Mouse (Mus musculus) urinary bladder, postnatal 4 days (tissue): ENCODE results near the gene Slc7a10.

Experiments
- DNase-seq, 2 experiments: peaks; one replicate each; pipeline ENCODE4 v3.0.0; 2021 to 2022; ENCODE audit warnings: low spot score in 2 of 2

The Slc7a10 gene

DNA sequence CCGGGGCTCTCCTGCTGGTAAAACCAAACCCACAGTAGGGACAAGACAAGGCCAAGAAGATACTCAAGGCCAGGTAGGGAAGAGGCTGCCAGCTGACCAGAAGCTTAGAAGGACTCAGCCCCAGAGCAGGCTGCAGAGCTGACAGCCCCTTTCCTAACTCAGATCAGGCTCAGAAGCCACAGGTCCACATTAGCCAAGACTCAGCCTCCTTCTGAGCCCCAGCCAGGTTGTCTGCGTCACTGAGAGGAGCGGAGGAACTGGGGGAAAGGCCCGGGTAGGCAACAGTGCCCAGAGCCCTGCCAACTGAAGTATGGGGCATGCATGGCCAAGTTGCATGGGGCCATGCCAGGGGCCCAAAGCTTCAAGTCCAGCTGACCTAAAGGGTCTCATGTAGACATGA is 13.7 kb upstream of the Slc7a10 start:
- no peak for DNase-seq

DNA sequence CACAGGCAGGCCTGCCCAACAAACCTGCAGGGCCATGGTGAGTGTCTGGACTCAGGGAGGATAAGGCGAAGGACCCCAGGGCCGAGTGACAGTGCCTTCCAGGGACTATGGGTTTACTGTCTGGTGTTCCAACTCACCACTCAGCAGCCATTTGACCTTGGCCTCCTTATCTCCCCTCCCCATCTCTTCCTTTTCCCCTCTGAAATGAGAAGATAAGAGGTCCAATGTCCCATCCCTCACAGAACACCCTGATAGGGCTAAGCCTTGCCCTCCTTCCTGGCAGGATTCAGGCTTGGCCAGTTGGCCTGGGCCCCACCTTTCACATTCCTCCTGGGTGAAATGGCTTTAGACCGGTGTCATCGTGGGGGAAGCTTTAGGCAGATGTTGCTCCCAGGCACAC is 10.7 kb upstream of the Slc7a10 start:
- DNase-seq = no peak

- DNase-seq = no peak
Measured at GRCm38 (mm10) chr7:35176412-35177381, 9.5 kb upstream of the Slc7a10 start.

GRCm38 (mm10) chr7:35184833-35185724 is 1.1 kb upstream of the Slc7a10 start:
- no peak for DNase-seq

GRCm38 (mm10) chr7:35189699-35190098 is 3.5 kb downstream of the Slc7a10 start:
- no peak for DNase-seq

DNA sequence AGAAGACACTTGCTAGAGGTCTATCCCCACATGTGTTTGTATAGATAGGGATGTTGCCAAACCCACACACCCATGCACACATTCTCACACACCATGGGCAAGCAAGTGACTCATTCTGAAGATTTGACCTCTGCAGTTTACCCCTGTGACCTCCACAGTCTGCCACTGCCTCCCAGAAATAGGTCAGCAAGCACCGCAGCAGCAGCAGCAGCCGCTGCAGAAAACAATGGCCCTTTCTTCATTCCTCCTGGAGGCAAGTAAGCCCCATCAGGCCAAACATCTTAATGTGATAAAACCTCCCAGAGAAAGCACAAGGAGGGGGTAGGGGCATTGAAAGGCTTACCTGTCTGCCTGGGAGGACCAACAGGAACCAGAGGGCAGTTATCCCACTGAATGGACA is 5.1 kb downstream of the Slc7a10 start:
- no peak for DNase-seq

DNA sequence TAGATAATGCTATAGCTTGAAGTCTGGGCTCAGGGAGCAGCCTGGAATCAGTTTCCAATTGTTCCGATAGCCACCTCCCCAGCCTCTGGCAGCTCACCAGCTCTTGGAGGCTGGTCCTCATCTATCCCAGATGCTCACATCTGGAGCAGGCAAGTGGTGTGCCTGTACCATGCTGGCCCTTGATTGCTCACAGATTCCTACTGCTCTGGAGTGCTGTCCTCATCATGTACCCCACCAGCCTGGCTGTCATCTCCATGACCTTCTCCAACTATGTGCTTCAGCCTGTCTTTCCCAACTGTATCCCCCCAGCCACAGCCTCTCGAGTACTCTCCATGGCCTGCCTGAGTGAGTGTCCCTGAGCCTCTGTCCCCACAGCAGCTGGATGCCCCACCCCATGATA is 10.8 kb downstream of the Slc7a10 start:
- DNase-seq = no peak

DNA sequence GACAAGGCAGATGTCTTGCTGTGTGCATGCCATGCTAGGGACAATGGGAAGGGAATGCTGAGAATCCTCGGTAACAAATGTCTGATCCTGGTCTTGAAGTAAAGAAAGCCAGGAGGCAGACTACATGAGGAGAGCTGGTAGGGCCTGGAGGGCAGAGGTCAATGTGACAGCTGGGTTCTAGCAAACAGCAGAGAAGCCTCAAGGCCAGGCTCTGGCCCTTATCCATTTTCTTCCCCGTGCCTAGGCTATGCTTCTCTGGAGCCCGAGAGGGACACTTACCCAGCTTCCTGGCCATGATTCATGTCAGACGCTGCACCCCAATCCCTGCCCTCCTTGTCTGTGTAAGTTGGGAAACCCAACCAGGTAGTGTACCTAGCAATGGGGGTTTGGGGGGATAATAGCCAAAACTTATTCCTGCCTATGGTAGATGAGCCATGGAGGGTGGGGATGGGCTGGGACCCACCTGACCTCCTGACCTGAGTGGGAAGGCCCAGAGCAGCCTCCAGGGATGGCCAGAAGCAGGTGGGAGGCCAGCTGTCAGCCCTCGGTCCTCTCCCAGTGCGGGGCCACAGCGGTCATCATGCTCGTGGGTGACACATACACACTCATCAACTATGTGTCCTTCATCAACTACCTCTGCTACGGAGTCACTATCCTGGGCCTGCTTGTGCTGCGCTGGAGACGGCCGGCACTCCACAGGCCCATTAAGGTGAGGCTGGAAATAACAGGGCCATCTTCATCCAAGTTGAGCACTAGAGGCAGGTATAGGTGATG is 13.0 kb downstream of the Slc7a10 start:
- DNase-seq = no peak

GRCm38 (mm10) chr7:35199755-35200154 is 13.6 kb downstream of the Slc7a10 start:
- no peak for DNase-seq

GRCm38 (mm10) chr7:35211791-35212190 is 25.6 kb downstream of the Slc7a10 start:
- DNase-seq = no peak

GRCm38 (mm10) chr7:35214442-35215222 is 28.4 kb downstream of the Slc7a10 start:
- DNase-seq = peak in 1 of 2 experiments; percentile 17

DNA sequence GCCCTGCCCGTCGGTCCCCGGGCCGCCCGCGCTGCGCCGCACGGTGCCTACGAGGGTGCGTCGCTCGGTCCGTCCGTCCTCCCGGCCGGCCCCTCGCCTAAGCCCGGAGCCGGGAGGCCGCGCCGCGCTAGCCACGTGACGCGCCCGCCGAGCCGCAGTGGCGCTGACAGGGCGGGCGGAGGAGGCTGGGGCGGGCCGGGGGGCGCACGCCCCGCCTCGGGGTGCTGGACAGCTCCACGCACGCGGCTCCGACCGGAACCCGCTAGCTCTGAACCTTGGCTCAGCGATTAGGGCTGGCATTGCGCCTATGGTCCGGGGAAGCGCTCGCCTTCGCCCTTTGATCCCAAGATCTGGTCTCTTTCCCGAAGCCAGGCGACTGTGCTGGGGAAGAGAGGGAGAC is 29.0 kb downstream of the Slc7a10 start, which contains the start of gene Lrp3:
Gene Lrp3 (minus strand): TSS at position 274 of the 400 bp plus-strand sequence.
- DNase-seq = peak; percentile 73 to 79

- no peak for DNase-seq
Measured at GRCm38 (mm10) chr7:35215731-35216130, 29.5 kb downstream of the Slc7a10 start.

GRCm38 (mm10) chr7:35220694-35221365 is 34.6 kb downstream of the Slc7a10 start:
- DNase-seq = no peak

- no peak for DNase-seq
Measured at GRCm38 (mm10) chr7:35230333-35230732, 44.1 kb downstream of the Slc7a10 start.

DNA sequence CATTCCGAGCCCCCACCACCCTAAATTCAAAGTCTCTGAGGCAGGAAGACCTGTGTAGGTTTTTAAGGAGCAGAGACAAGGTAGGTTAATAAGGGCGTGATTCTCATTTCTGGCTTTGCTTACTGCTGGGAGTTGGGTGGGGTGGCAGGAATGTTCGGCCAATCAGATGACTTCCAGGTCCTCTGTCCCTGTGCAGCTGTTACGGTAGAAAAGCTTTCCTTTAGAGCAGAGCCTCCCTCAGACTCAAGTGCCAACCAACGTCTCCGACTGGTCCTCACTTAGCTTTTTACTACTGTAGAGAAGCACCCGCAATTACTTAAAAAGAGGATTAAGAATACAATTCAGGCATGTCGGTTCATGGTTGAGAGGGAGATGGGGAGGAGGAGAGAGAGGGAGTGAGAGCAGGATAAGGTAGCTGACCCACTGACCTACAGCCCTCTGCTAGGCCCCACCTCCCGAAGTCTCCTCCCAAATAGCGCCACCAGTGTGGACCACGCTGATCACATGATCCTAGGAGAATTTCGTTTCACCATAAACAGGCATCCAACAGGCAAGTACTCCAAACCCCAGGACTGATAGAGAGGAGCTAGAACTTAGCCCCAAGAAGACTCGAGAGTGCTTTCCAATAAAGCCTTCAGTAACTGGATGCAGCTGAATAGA is 46.7 kb downstream of the Slc7a10 start:
- no peak for DNase-seq

- no peak for DNase-seq
Measured at GRCm38 (mm10) chr7:35233861-35234260, 47.7 kb downstream of the Slc7a10 start.

- DNase-seq = peak; percentile 95 to 98
Measured at GRCm38 (mm10) chr7:35234361-35235245, 48.4 kb downstream of the Slc7a10 start.

DNA sequence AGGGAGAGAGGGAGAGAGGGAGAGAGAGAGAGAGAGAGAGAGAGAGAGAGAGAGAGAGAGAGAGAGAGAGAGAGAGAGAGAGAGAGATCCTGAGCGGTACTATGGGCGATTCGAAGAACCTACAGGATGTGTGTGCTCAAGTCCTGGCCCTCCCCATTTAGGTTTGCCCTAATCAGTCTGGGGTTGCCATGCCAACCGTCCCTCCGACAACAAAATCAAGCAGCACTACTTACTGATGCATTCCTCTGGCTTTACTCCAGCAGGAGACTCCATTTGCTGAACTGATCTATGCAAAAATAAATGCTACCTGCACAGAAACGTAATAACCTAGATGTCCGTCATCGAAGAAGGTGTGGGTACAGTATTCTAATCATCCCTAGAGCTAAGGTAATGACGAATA is 49.1 kb downstream of the Slc7a10 start:
- DNase-seq = no peak
